Mouse (Mus musculus): ENCODE data around the gene Nfat5. TPM values are rescaled to one million over a fixed set of nuclear protein-coding genes. Genes with fewer than 3 reads are reported as not detected.
A peak's percentile ranks its signal among the peaks of the same experiment; 100 is the strongest.

Nfat5 gene
- total RNA-seq (2021) = 10 to 100 TPM; 37.9 to 39.4 TPM
- long read RNA-seq, full-length matches to known transcripts = 1 of 4 reads
- long read RNA-seq, partial matches to known transcripts = 0 of 4 reads
- long read RNA-seq, other reads (novel, unspliced or antisense) = 3 of 4 reads

GRCm38 (mm10) chr8:107292928-107293601, at the start of gene Nfat5:
TSS of gene Nfat5 (plus strand) at chr8:107293470.
- peak; percentile 100 for DNase-seq (ENCODE audit: low spot score in 2 of 2)

- DNase-seq (ENCODE audit: low spot score in 2 of 2) = no peak
Measured at GRCm38 (mm10) chr8:107244218-107244617, 49.1 kb upstream of the Nfat5 start.

DNA sequence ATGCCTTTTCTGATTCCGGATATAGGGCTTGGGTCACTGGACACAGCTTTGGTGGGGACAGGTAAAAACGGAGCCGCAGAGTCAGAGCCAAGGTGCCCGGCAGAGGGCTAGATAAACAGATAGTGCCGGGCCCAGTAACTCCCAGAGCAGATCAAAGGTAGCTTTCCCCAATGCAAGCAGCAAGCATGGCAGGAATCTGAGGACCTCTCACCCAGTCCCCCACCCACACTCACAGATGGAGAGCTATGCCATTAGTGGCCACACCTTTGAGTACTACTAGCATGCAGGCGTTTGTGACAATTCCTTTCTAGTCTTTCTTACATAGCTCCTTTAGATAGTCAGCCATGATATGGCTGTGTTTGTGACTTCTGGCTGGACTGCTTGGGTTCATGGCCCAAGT, 44.8 kb upstream of the Nfat5 start:
- no peak for DNase-seq (ENCODE audit: low spot score in 2 of 2)

DNA sequence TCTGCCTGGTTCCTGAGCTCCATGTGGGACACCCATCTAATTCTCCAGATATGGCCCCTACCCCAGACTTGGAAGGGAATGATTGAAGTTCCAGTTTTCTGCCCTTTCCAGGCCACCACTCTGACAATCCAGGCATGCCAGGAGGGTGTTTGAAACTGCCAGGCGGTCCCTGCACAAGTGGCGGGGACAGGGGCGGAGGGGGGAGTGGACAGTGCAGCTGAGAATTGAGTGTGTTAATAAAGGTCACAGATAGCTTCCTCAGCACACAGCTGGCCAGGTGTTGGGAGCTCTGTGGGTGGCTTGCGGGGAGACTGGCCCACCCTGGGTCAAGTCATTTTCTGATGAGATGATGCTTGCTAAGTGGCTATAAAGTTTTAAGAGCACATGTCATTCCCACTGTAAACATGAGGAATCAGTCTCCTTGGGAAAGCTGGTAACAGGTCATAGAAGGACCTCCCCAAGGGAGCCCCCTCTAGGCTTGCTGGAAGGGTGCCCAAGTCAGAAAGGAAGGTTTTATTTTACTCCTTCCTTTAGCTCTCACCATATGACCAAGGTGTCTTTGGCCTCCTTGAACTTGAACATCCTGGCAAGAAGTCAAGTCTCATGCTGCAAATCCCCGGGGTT, 41.7 kb upstream of the Nfat5 start:
- DNase-seq (ENCODE audit: low spot score in 2 of 2) = no peak

DNA sequence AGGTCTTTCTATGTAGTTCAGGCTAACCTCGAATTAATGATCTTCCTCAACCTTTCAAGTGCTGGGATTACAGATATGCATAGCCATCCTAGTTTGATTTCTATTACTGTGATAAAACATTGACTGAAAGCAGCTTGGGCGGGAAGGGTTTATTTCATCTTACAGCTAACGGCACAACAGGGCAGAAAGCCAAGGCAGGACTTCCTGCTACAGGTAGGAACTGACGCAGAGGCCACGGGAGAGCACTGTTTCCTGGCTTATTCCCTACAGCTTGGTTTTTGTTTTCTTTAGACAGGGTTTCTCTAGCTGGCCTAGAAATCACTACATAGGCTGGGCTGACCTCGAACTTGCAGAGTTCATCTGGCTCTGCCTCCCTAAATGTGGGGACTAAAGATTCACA, 40.1 kb upstream of the Nfat5 start:
- DNase-seq (ENCODE audit: low spot score in 2 of 2) = no peak

GRCm38 (mm10) chr8:107254403-107254802, 38.9 kb upstream of the Nfat5 start:
- DNase-seq (ENCODE audit: low spot score in 2 of 2) = no peak

DNA sequence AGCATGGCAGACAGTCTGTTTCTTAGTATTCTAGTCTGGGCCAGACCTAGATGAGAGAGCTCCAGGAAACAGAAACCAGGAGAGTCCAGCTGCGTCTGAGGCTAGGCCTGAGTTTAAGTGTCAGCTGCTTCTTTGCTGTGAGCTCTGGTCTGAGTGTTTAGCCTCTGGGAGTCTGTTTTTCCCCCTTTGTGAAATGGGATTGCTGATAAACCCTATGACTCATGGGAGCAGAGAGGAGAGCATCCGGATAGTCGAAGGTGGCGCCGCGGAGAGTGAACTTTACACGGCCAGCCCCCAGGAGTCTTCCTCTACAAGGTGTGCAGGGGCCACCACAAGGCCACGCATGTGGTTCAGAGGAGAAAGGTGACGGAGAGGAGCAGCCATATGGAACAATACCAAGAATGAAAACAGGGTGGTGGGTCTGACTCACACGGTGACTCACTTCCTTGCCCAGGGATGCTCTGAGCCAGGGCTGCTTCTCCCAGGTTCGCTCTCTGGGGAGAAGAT, 38.3 kb upstream of the Nfat5 start:
- DNase-seq (ENCODE audit: low spot score in 2 of 2) = no peak

DNA sequence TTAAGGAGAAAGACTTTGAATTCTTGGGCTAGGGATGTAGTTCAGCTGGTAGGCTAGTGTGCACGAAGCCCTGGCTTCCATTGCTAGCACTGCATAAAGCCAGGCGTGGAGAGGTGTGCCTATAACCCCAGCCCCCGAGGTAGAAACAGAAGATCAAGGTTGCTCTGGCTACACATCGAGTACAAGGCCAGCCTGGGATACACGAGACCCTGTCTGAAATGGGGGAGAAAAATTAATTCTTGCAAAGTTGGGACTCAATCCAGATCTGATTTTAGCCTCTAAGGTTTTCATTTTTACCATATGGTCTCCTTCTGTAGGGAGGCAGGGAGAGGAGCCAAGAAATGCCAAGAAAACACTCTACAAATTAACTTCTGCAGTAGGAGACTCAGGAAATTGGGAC, 36.0 kb upstream of the Nfat5 start:
- no peak for DNase-seq (ENCODE audit: low spot score in 2 of 2)

DNA sequence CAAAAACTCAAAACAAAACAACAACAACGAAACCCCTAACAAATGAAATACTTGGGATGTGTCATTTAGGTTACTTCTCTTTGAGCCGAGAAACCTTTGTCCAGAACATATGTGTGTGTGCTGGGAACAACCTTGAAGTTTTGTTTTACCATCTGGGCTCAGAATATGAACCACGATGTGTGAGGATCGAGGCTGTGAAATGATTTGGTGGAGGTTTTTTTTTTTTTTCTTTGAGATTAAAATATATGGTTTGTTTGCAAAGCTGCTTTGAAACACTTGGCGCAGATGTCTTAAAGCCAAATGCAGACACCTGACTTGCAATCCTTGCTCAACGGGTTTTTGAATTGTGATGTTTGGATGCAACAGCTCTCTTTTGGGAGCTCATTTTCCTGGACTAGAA, 33.1 kb upstream of the Nfat5 start:
- no peak for DNase-seq (ENCODE audit: low spot score in 2 of 2)

GRCm38 (mm10) chr8:107261172-107261571, 32.1 kb upstream of the Nfat5 start:
- DNase-seq (ENCODE audit: low spot score in 2 of 2) = no peak

DNA sequence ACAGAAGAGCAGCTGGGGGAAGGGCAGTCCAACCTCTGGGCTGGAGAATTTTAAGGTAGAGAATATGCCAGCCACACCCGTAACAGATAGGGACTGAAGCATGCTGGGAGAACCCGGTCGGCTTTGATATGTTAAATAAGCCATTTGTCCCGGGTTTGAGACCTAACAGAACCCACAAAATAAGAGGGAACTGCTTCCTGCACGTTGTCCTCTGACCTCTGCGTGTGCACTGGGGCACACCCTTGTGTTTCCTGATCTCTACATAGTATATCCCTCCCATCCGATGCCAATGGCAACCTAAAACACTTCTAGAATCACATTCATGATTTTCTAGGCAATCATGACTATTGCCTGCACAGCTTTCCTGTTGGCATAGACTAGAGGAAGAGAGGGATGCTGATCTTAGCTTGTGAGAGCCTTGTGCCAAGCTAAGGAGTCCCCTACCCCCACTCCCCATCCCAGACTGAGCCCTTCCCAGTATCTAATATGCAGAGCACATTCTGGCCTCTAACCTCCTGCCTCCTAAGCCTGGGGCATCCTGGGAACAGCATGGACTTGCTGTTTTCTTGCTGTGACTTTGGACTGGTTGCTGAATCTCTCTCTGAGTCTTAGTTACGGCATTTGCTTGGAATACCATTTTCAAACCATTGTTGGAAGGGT, 31.1 kb upstream of the Nfat5 start:
- no peak for DNase-seq (ENCODE audit: low spot score in 2 of 2)

- DNase-seq (ENCODE audit: low spot score in 2 of 2) = no peak
Measured at GRCm38 (mm10) chr8:107265811-107266210, 27.5 kb upstream of the Nfat5 start.

DNA sequence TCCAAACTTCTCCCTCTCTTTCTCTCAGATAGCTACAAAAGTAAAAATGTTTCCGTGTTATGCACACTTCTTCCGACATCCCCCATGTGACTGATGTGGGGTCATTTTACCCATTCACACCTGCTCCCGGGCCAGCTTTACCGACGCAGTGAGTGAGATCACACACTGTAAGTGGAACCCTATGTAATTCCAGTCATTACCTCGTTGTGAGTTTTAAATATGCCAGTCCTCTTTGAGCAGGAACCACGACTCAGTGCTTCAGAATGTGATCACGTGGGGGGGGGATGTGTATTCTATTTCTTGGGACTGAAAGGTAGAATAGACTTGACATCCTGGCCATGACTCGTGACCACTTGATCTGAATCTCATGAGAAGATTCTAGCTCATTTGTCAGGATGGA, 24.8 kb upstream of the Nfat5 start:
- DNase-seq (ENCODE audit: low spot score in 2 of 2) = no peak

- no peak for DNase-seq (ENCODE audit: low spot score in 2 of 2)
Measured at GRCm38 (mm10) chr8:107269191-107269590, 24.1 kb upstream of the Nfat5 start.

DNA sequence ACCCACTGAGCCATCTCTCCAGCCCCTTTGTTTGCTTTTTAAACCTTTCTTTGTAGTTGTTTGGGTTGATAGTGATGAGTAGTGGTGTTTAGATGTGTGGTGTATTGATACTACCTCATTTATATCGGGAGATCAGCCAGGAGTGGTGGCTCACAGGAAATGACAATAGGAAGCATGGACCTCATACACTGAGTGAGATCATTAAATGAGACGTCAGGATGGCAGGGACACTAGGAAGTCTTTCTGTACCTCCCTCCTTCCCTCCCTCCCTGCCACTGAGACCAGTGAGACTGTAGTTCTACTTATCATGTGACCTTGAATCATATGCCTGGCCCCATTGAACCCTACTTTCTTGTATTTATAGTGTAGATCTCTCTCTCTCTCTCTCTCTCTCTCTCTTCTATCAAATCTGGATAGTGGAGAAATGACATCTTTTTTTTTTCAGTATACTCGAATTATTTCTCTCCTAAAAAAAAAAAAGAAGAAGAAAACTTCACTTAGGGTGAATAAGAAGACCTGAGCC, 23.6 kb upstream of the Nfat5 start:
- no peak for DNase-seq (ENCODE audit: low spot score in 2 of 2)

GRCm38 (mm10) chr8:107270287-107270686, 23.0 kb upstream of the Nfat5 start:
- DNase-seq (ENCODE audit: low spot score in 2 of 2) = no peak

- no peak for DNase-seq (ENCODE audit: low spot score in 2 of 2)
Measured at GRCm38 (mm10) chr8:107270751-107271150, 22.5 kb upstream of the Nfat5 start.

GRCm38 (mm10) chr8:107277323-107277883, 15.9 kb upstream of the Nfat5 start:
- DNase-seq (ENCODE audit: low spot score in 2 of 2) = no peak

DNA sequence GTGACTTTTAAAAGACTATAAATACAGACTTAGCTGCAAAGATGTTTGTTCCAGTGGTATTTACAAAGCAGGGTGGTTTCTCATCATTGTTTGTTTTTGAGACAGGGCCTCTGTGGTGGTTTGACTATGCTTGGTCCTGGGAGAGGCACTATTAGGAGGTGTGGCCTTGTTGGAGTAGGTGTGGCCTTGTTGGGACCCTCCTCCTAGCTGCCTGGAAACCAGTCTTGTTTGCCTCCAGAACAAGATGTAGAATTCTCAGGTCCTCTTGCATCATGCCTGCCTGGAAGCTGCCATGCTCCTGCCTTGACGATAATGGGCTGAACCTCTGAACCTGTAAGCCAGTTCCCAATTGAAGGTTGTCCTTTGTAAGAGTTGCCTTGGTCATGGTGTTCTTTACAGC, 14.7 kb upstream of the Nfat5 start:
- DNase-seq (ENCODE audit: low spot score in 2 of 2) = no peak

- DNase-seq (ENCODE audit: low spot score in 2 of 2) = no peak
Measured at GRCm38 (mm10) chr8:107286686-107287085, 6.6 kb upstream of the Nfat5 start.

DNA sequence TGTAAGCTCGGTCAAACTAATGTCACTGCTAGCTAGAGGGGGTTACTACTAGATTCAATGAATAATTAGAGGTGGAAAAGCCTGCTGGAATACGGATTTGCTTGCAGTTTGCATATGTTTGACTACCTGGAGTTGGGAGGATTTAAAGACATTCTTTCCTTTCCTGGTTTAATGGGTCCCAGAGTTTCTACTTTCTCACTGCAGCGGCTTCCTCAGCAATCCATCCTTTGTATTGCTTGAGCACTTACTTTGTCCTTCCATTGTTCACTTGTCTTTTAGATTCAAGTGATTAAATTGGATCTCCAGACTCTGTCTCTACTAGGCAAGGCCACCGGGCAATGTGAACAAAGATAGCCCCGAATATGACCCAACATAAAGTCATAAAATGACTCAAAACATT, 5.7 kb upstream of the Nfat5 start:
- DNase-seq (ENCODE audit: low spot score in 2 of 2) = no peak

GRCm38 (mm10) chr8:107291171-107291601, 2.1 kb upstream of the Nfat5 start:
- no peak for DNase-seq (ENCODE audit: low spot score in 2 of 2)
